Mouse (Mus musculus): ENCODE data around the gene Hnrnpll.
"Not testable (repeated sequence)": the region's sequence is repeated elsewhere in the genome, so short reads cannot be mapped to it uniquely, and the experiment has no call there.

Hnrnpll gene

DNA sequence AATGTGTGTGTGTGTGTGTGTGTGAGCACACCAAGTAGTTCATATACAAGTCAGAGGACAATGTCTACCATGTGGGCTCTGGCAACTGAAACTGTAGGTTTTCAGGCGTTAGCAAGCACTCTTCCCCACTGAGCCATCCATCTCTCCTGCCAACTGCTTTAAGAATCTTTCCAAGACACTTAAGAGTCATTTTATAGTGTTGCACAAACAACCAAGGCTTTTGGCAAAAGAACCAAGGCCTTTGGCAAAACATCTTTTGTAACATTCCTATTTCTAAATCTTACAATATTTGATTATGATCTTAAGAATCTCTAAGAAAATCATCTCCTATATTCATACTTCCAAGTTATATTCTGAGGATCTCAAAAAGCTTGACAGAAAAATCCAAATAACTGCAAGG is 2.4 kb downstream of the Hnrnpll start:
- DNase-seq (ENCODE audit: low read depth, low spot score): no peak

DNA sequence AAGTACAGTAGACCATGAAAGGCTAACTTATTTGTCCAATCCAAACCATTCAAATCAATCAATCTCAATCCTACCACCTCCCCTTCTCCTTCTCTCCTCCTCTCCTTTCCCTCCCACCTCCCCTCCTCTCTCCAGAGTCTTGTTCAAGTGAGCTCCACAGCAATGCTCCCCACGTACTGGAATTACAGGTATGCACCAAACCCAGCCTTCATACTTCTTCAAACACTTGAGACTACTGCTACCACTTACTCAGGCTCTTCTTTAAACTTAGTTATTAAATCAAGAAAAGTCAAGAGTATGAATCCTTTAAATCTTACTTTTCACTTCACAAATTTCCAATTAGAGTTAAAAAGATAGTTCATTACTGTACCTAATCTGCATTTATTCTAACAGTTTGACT is 3.6 kb downstream of the Hnrnpll start:
- no peak for DNase-seq (ENCODE audit: low read depth, low spot score)

DNA sequence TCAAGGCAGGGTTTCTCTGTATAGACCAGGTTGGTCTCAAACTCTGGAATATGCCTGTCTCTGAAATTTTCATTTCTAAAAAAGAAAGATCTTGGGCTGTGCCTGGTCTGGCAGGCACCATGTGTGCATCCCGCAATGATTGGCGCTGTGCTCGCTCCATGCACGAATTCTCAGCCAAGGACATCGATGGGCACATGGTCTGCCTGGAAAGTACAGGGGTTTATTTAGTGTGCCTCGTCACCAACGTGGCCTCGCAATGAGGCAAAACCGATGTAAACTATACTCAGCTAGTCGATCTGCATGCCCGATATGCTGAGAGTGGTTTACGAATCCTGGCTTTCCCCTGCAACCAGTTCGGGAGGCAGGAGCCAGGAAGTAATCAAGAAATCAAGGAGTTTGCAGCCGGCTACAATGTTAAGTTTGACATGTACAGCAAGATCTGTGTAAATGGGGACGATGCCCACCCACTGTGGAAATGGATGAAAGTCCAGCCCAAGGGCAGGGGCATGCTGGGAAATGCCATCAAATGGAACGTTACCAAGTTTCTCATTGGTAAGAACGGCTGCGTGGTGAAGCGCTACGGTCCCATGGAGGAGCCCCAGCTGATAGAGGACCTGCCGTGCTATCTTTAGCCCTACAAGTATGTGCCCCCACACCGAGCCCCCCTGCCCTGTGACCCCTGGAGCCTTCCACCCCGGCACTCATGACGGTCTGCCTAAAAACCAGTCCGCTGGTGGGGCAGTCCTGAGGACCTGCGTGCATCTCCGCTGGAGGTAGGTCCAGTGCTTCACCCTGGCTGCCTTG is 8.0 kb downstream of the Hnrnpll start:
- no peak for DNase-seq (ENCODE audit: low read depth, low spot score)

DNA sequence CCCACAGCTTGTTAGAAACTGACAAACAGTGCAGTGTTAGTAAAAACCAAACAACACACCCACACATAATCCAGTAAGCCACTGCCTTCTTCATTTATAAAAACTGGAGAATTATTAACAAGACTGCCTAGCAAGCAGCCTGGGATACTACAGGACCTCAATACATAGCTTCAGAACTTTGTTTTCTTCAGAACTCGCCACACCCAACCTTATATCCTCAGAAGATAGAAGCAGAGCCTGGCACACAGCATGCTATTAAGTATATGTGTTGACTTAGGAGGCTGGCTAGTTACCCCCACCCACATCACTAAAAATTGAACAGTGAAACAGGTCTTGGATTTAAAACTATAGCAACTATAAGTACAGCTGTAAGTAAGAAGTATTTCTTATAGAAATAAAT is 10.5 kb downstream of the Hnrnpll start:
- DNase-seq (ENCODE audit: low read depth, low spot score): no peak

DNA sequence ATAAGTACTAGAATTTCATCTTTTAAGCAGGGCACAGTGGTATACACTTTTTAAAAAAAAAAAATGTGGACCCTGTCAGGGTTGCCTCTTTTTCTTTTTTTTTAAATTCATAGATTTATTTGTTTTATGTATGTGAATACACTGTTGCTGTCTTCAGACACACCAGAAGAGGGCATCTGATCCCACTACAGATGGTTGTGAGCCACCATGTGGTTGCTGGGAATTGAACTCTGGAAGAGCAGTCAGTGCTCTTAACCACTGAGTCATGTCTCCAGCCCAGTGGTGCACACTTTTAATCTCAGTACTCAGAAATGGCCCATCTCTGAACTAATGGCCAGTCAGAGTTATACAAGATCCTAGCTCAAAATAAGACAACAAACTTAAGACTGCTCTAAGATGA is 12.8 kb downstream of the Hnrnpll start:
- DNase-seq (ENCODE audit: low read depth, low spot score): not testable (repeated sequence)

DNA sequence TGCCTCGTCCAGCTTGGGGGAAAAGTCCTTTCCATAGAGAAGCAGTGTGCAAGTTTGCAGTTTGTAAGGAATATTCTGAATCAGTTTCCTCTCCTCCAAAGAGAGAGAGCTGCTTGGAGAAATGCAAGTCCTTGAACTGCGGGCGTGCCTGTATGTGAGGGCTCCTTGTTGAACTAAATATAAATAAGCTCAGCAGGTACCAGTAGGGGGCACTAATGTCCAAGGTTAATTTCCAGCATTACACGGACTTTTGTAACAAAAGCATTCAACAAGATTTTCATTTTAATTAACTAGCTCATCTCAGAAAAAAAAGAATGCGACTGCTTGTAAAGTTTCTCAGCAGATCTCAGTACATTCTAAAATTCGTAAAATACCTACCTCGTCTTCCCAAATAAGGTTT is 13.9 kb downstream of the Hnrnpll start:
- peak; percentile 80 for DNase-seq (ENCODE audit: low read depth, low spot score)

DNA sequence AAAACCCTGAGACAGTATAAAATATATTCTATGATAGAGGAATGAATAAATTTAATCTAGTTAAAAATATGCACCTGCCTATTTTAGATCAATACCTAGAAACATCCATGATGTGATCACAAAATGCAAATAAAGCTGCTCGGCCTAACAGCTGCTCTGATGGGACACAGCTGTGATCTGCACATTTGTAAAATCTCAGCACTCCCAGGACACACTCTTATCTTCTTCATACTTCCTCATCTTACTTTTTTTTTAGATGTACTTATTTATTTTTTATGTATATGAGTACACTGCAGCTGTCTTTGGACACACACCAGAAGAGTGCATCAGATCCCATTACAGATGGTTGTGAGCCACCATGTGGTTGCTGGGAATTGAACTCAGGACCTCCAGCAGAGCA is 20.4 kb downstream of the Hnrnpll start:
- no peak for DNase-seq (ENCODE audit: low read depth, low spot score)

DNA sequence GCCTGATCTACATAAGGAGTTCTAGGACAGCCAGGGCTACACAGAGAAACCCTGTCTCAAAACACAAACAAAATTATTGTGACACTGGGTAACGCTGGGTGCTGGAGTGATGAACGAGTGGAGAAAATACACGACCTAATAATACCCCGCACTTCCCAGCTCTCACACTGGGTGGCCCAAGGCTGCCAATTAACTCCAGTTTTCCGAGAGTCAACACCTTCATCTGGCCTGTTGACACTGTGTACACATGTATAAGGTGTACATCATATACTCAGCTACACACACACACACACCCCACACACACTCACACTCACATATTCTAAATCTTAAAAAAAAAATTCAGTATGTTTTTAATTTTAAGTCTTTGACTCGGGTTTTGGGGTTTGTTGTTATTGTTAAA is 33.5 kb downstream of the Hnrnpll start:
- no peak for DNase-seq (ENCODE audit: low read depth, low spot score)

DNA sequence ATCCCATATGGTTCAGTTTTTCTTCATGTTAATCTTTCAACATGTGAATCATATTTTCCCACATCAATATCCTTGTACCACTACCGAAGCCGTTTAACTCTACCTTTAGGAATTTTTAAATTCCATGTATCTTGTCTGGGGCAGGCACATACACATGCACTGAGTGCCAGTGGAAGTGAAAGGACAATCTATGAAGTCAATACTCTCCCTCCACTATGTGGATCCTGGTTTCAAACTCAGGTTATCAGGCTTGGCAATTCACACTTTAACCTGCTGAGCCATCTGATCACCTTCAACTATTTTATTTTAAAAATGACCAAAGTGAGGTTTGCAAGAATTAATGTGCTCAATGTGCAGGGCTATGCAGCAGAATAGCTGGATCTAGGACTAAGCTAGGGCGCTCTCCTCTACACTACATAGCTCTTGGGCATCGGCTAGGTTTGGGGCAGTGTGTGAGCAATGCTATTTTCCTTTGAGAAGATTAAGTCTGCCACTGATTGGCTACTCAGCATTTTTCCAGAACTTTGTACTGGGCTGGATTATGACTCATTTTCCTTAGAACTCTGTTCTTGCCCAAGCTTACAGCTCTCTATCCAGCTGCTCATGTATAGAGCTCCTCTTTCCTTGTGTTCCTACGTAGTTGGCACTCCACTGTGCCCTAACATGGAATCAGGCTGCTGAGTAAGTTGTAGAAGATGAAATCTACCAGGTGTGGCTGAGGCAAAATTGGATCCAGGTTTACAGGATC is 35.8 kb downstream of the Hnrnpll start:
- no peak for DNase-seq (ENCODE audit: low read depth, low spot score)

DNA sequence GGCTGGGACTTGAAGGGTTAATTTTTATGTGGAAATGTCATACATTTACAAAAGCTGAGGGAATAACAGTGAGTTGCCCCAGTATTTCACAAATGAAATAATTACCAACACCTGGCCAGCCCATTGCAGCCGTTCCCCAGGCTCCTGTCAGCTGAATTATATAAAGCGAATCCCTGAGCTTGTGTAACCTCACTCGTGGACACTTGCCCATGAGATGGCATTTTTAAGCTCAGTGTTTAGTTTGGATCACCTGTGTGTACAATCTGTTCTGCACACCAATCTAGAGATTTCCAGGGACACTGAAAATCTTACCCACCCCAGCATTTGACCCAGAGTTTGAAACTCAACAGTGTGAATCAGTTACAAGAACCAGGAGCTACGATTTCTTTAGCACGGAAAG is 40.0 kb downstream of the Hnrnpll start:
- no peak for DNase-seq (ENCODE audit: low read depth, low spot score)

DNA sequence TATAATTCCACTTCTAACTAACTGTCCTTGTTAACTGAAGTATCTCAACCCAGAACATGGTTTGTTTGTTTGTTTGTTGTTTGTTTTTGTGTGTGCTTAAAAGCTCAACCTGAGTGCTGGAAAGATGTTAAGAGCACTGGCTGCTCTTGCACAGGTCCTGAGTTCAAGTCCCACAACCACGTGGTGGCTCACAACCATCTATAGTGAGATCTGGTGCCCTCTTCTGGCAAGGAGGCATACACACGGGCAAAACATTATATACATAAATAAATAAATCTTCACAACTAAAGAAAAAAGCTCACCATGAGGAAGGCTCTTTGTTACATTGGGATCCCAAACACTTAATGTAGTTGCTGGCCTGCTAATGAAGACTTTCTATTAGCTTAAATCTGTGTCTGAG is 41.6 kb downstream of the Hnrnpll start:
- no peak for DNase-seq (ENCODE audit: low read depth, low spot score)

DNA sequence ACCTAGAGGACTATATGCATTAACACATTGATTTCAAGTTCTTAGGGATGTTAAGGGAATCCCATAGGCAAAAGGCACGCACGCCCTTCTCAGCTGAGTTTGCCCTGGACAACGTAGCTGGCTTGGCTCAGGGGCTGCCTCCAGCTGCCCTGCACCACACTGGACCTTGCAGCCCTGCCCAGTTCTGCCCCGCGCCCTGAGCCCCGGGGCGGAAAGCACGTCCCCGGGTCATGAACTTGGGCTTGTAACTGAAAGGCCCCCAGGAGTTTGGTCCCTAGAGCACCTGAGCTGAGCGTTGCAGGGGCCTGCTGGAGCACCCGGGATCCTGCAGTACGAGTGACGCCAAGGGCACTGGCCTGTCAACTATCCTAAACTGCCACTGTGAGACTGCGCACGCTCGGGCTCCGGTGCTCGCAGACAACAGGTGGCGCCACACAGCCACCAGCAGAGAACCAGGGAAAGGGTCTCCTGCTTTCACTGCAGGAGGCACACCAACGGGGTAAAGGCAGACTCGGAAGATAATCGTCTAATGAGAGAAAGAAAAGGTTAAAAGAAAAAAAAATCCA is 43.1 kb downstream of the Hnrnpll start:
- peak; percentile 28 for DNase-seq (ENCODE audit: low read depth, low spot score)

DNA sequence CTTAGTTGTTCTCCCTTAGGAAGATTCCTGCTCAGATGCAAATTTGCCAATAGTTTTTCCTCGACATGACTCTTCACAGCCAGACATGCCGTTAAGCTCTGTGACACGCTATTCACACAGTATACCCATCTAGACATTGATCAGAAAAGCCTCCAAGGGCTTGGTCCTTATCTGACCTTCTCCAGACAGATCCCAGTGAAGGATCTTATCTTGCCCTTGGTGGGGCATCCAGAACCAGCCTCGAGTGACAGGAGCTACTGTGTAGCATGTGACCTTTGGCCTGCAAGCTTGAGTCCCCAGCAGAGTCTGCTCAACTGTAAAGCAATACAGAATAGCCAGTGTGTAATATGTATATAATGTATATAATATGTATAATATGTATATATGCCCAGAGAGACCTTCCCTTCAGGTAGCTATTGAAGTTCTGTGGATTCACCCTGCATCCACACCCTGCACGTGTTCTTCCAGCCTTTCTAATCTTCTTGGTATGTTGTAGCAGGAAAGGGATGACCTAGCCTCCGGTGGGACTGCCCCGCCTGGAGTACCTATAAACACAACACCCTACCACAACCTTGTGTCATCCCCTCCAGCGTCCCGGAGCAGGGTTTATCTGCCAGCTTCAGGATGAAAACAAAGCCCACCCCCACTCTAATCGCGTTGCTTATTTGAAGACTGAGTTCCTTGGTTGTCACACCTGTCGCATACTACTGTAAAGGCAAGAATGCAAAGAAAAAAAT is 43.7 kb downstream of the Hnrnpll start:
- DNase-seq (ENCODE audit: low read depth, low spot score): no peak

DNA sequence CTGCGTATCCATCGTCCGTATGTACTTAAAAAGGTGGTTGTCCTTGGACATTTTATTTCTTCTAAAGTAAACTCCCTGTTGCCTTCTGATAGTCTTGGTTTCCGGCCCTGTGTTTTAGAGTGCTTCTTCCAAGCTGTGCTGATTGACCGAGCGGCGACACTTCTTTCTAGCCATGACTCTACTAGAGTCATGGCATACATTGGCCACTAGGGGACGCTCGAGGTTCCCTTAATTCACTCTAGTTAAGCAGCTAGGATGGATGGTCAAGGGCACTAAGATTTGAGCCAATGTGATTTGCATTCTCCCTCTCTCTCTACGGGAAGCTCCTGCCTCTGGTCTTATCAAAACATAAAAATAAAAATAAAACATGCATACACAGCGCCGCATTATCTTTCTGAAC is 44.7 kb downstream of the Hnrnpll start:
- DNase-seq (ENCODE audit: low read depth, low spot score): peak; percentile 59

DNA sequence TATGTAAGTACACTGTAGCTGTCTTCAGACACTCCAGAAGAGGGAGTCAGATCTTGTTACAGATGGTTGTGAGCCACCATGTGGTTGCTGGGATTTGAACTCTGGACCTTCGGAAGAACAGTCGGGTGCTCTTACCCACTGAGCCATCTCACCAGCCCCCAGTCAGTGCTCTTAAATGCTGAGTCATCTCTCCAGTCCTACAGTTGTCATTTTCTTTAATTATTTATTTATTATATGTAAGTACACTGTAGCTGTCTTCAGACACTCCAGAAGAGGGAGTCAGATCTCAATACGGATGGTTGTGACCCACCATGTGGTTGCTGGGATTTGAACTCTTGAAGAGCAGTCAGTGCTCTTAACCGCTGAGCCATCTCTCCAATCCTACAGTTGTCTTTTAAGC is 45.7 kb downstream of the Hnrnpll start:
- DNase-seq (ENCODE audit: low read depth, low spot score): not testable (repeated sequence)

DNA sequence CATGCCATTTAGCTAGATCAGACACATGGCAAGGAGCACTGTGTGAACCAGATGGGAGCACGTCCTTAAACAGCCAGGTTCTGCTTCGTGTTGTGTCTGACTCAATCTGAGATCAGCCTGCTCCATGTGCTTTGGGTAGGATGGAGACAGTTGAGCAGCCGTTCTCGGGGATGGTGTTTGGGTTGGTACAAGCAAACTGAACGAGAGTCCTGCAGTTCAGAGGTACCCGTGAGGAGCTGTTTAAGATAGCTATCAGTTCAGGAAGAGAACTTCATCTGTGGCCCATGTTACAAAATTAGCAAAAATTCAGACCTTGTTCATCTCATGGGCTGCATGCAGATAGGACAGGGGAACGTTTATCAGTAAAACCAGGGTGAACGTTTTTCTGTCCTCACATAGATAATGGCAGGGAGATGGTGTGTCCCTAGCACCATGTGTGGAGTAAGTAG is 47.7 kb downstream of the Hnrnpll start:
- no peak for DNase-seq (ENCODE audit: low read depth, low spot score)

DNA sequence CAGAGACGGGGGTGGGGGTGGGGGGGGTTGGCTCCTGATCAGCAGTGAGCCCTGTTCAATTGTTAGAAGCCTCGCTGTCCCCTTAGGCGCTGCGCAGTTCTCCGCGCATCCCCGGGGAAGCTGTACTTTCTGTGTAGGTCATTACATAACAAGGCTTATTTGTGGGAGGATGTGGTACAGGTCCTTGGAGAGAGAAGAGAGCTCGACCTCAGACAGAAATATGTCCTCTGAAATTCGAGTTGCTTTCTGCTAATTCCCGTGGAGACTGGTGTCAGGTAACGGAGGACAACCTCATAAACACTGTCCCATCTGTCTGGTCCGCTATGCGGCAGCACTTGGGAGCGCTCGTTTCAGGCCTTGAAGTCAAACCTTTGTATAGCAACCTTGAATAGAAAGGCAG is 52.2 kb downstream of the Hnrnpll start:
- no peak for DNase-seq (ENCODE audit: low read depth, low spot score)

DNA sequence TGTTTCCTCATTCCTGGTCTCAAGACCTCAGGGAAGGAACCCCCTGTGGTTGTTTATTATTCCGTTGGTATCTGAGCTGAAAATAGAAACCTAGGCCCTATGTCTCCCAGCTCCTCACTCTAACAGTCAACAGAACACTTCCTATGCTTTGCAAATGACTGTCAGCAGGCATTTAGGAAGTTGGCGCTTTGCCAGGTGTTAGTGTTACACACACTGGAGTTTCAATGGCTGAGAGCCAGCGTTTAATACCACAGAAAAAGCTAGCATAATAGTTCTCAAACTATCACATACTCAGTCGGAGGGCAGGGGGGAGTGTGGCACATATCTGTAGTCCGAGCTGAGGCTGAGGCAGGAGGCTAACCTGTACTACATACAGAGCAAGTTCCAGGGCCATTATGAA is 53.3 kb downstream of the Hnrnpll start:
- no peak for DNase-seq (ENCODE audit: low read depth, low spot score)

DNA sequence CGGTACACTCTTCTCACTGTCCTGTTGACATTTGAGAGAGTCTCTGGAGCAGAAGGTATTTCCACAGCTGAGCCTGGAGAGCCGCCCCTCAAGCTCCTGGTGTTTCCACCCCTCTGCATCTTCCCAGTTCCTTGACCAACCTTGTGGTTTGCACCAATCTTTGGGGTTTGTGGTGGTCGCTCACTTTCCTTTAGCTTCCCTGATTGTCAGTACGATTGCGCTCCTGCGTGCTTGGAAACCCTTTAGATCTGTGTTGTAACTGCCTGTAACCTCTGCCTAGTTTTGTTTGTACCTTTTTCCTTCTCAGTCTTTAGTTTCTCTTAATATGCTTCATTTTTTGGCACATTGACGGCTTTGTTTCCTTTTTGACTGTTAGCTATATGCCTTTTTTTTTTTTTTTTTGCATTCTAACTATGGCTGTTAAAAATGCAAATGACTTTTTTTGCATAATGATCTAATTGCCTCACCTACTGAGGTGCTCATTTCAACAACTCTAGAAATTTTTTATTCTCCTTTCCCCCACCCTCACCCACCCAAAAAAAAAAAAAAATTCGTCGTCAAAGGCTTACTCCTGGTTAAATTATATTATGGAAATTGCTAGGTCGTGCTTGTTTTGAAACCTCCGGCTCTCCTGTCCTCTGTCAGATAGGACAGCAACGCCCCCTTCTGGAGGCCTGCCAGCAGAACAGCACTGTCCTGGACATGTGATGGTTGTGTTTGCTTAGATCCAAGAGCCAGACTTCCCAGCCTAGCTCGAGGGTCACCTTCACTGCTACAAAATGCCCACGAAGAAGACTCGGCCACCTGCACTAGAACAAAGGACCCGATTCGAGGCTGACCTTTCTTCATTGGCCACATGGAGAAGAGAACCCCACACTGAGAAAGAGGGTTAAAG is 57.5 kb downstream of the Hnrnpll start:
- DNase-seq (ENCODE audit: low read depth, low spot score): peak; percentile 53

DNA sequence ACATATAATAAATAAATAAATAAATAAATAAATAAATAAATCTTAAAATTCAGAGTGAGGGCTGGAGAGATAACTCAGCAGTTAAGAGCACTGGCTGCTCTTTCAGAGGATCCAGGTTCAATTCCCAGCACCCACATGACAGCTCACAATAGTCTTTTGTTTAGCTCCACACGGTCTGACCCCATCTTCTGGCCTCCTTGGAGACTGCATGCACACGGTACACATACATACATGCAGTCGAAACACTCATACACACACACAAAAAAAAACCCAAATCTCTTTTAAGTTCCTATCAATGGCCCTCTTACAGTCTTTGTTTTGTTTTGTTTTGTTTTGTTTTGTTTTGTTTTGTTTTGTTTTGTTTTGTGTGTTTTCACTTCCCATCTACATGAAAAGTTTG is 58.3 kb downstream of the Hnrnpll start:
- not testable (repeated sequence) for DNase-seq (ENCODE audit: low read depth, low spot score)

DNA sequence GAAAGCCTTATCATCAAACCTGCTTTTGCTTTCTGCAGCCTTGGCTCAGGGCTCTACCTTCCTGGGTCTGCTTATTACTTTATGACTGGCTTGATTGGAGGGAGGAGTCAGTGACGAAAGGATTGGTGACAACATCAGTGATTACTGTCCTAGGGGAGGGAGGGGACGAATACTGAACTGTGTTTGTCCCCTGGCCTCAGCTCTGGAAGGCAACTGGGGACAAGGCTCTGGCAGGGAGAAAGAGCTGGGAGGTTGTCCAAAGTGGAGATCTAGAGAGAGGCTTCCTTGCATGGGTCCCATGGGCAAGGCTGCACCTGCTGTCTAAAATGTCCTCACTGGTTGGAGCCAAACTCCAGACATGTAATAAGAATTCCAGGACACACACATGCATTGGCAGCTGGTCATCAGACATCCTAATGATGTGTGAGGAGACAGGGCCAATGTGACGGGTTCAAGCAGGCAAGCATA is 59.7 kb downstream of the Hnrnpll start:
- no peak for DNase-seq (ENCODE audit: low read depth, low spot score)
